Mouse (Mus musculus): ENCODE data around the gene Atad3a.
"Not testable (repeated sequence)": the region's sequence is repeated elsewhere in the genome, so short reads cannot be mapped to it uniquely, and the experiment has no call there.

Gene Atad3a

DNA sequence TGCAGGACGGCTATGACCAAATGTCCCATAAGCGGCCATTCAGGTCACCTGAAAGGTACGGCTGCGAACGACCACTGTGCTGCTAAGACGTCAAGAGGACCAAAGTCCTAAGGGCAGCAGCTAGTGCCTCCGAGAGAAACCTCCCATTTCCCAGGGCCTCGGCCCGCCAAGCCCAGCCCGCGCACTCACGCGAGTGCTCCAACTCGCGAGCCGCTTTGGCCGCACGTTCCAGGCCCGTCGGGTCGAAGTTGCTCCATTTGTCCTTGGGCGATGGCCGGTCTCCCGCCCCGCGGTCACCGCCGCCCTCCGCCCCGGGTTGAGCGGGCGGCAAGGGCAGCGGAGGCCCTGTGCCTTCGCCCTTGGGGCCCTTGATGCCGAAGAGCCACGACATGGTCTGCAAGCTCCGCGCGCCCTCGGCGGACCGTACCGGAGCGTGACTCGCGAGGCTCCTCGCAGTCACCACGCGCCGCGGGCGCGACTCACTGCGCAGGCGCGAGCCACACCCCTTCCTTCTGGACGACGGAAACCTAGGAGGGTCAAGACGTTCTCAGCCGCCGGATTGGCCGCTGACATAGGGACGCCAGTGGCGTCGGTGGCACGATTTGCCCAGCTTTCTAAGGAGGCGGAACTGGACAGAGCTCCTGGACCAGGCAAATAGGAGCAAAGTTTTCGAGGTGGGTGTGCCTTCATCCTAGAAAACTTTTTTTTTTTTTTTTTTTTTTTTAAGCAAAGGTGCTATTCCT lies at the start of gene Atad3a:
Gene Atad3a (minus strand): TSS at position 481 of the 743 bp plus-strand sequence.
- DNase-seq = peak; percentile 97 to 99

DNA sequence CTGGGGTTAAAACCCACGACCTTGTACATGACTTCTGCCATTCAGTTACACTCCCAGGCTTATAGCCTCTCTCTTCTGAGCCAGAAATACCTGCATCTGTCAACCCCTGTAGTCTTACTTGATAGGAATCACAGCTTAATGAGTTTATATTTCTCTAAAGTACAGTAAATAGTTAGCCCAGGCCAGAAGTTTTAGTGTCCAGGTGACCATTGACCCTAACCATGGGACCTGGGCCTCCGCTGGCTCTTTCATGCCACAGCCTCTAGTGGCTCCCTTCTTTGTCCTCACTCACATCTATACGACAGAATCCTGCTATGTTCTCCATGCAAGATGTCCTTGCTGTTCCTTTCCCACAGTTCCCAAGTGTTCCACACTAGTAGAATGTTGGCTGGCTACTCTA lies 46.9 kb upstream of the Atad3a start:
- DNase-seq = no peak

GRCm38 (mm10) chr4:155803340-155804041 lies 42.6 kb upstream of the Atad3a start:
- DNase-seq = peak; percentile 96 to 99

GRCm38 (mm10) chr4:155802741-155803339 lies 41.9 kb upstream of the Atad3a start, which contains the start of gene Mrpl20:
Gene Mrpl20, plus strand, starts transcription at chr4:155802878.
- no peak for DNase-seq

DNA sequence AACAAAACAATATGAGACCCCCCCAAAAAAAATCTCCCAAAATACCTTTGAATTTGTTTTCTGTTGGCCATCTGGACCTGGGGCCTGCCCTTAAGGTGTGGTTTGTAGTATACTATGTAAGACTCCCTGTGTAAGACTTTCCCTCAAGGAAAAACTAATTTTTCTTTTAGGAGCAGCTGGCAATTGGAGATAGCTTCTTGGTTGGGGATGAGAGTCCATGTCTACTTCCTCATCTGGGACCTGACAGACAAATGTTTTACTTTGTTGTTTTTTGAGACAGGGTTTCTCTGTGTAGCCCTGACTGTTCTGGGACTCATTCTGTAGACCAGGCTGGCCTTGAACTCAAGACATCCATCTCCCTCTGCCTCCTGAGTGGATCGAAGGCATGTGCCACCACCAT lies 41.2 kb upstream of the Atad3a start:
- no peak for DNase-seq

DNA sequence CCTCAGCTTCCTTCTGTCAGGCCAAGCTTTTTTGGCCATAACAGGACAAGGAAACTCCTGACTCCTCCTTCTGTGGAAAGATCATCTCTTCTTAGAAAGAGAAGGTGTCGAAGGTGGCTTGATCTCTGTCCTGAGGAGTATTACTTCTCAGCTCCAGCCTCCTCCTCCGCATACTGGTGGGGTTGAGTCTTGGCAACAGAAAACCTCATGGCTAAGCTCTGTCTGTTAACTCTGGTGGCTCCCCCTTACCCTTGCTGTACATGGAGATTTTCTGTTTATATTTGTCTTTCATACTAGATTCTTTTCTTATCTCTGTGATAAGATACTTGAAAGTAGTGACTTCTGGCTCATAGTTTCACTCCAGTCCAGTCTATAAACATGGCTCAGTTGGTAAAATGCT lies 32.8 kb upstream of the Atad3a start:
- DNase-seq = no peak

GRCm38 (mm10) chr4:155791240-155791933 lies 30.5 kb upstream of the Atad3a start:
- DNase-seq = no peak

- DNase-seq = no peak
Measured at GRCm38 (mm10) chr4:155790650-155791161, 29.8 kb upstream of the Atad3a start.

GRCm38 (mm10) chr4:155790021-155790489 lies 29.2 kb upstream of the Atad3a start, which contains the start of gene Ankrd65:
Gene Ankrd65, plus strand, starts transcription at chr4:155790439.
- no peak for DNase-seq

GRCm38 (mm10) chr4:155788833-155789232 lies 27.9 kb upstream of the Atad3a start:
- DNase-seq = not testable (repeated sequence)

DNA sequence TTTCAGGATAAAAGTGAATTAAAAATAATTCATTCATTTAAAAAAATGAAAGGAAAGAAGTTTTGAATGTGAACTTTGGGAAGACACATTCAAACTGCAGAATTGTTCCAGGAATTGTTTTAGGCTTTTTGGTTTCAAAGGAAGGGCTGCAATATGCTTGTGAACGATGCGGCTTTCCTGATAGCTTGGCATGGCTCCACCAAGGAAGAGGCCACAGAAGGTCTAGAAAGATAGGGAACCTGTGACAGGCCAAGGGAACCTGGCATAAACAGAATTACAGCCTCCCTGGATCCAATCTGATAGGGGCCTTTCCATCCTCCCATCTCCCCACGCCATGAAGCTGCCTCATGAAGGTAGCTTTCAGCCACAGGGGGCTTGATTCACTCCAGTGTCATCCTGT lies 27.4 kb upstream of the Atad3a start:
- no peak for DNase-seq

DNA sequence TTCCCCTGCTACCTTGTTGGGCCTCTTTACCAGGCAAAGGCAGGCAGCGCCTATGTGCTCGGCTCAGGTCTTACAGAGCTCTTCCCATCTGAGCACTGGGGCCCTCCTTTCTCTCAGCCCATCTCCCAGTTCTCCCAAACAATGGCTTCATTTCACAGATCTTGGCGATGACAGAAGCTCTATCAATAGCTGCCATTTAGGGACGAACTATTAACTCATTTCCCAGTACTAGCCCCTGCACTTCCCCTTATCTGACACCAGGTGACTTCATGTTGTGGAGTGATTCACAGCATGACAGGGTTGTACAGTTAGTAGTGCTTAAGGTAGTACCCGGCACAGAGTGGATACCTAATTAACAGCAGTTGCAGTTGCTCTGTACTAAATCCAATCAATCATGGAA lies 24.9 kb upstream of the Atad3a start, which contains the start of gene Tmem88b:
Gene Tmem88b (minus strand): TSS at position 56 of the 400 bp plus-strand sequence.
- DNase-seq = no peak

- no peak for DNase-seq
Measured at GRCm38 (mm10) chr4:155785246-155785645, 24.4 kb upstream of the Atad3a start.

DNA sequence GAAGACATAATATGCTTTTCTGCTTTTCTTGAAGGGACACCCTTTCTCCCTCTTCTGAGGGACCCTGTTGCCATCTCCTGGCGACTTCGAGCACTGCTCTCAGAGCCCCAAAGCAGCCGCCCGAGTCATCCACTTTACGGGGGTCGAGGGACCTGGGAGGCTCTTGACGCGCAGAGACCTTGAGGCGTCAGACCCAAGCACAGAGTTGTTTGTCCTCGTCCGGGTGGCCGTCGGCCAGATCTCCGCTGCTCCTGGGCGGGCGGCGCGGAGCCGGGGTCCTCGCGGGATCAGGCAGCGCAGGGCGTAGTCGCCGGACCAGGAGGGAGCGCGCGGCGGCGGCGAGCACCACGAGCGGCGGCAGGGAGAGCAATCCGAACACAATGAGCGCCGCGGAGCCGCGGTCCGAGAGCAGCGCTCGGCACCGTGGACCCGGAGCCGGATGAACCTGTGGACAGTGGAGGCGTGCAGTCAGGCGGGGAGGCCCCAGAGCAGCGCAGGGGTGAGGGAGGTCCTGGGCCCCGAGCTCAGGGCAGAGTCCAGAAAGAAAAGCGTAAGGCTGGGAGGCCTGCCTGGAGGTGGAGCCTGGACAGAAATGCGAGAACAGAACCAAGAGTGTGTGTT lies 23.3 kb upstream of the Atad3a start:
- DNase-seq = peak; percentile 79 to 80

DNA sequence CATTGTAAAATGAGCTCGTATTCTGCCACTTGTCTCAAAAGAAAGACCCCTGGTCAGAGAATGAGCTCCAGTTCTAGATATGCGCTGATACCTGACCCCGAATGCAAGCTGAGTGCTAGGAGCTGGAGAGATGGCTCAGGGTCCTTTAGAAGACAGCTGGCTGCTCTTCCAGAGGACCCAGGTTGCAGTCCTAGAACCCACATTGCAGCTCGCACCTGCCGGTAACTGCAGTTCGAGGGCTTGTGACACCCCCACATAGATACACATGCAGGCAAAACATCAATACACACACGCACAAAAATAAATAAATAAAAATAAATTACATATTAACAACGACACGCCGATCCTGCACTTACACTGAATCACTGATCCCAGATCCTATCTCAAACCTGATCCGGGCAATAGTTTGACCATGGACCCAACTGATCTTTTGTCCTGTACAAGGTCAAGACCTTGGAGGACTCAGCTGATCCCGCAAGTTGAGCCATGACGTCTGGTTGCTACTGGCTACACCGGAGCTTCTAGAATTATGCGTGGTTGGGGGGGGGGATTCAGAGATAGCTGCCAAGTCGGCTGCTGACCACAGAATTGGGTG lies 22.7 kb upstream of the Atad3a start:
- DNase-seq = no peak

DNA sequence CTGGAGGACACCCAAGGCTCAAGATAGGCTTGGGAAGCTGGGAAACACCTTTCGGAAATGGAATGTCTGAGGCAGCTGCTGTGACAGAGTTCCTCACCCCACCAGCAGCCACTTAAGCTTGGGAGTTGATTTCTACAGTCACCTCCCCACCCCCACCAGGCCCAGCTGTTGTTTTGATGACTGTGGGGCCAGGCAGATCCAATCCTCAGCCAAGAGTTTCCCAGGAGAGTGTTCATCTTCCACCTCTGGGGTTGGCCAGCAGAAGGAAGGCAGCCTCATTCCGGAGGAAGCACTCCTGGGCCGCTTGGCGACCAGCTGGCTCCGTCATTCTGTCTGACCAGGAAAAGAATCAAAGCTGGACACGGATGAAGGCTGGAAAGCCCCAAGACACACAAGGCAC lies 20.0 kb upstream of the Atad3a start:
- DNase-seq = no peak

GRCm38 (mm10) chr4:155779498-155779897 lies 18.6 kb upstream of the Atad3a start:
- no peak for DNase-seq

- peak in 1 of 2 experiments; percentile 25 for DNase-seq
Measured at GRCm38 (mm10) chr4:155777816-155778215, 16.9 kb upstream of the Atad3a start.

DNA sequence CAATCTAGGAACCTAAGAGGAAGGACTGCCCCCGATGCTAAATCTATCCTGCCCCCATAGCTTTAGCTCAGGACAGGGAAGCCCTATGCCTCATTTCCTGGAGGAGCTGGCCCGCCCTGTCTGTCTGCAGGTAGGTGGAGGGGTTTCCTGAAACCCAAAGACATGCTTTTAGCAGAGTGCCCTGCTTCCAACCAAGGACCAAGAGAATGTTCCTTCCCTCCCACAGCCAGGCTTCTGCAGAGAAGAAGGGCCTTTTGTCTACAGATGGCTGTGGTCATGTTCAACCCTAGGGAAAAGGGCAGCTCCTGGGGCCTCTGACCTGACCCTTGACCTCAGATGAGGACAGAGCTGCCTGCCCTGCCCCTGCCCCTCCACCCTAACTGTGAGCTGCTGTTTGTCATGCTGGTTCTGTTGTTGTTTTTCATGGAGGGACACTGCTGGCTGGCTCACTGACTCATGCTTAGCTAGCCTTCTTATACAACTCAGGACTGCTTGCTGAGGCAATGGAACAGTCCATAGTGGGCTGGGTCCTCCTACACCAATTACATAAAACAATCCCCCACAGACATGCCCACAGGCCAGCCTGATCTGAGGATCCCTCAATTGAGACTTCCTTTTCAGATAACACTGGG lies 15.9 kb upstream of the Atad3a start:
- DNase-seq = no peak

GRCm38 (mm10) chr4:155775855-155776254 lies 15.0 kb upstream of the Atad3a start:
- DNase-seq = peak; percentile 75 to 76
